Mouse (Mus musculus) lung, adult 2 months (tissue): ENCODE data around the gene Mex3b.

Experiments
- CTCF ChIP-seq: fragments of 200-500 bp; IDR thresholded peaks from 2 replicates; pipeline ENCODE4 v1.5.1; 2011; ENCODE audit warnings: mild to moderate bottlenecking, low read length, control low read depth; ENCODE audit not compliant: insufficient read depth
- POLR2A ChIP-seq: fragments of 200-500 bp; IDR thresholded peaks from 2 replicates; pipeline ENCODE4 v1.6.1; 2011; ENCODE audit warnings: low read depth, mild to moderate bottlenecking, control low read depth, low read length, borderline replicate concordance; ENCODE audit errors: extremely low read depth

- TF ChIP-seq CTCF (no peak), POLR2A (no peak)
Measured at GRCm38 (mm10) chr7:82821501-82821900, 45.6 kb upstream of the Mex3b start.
